Mouse (Mus musculus) ovary, postnatal 36 days (tissue): ENCODE data around the gene Car6.

ENCODE experiments used
- DNase-seq: peaks from one replicate; pipeline ENCODE4 v3.0.0; 2022; ENCODE audit warnings: low spot score, mixed read lengths

Car6 gene

DNA sequence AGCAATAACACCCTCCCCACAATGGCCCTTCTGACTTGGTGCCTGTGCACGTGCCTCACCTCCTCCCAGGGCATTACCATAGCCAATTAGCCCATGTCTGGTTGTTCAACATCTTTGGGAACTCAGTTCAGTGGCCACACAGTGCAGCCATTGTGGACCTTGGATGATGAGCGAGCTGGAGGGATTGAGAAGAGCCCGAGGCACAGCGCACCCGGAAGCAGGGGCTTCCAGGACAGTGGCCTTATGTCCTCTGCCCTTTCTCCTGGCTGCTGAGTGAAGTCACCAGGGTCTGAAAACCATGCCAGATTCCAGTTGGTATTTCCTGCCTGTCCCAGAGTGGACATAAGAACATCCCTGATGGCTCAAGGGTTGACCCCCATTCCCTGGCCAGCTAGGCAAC is at the start of gene Car6:
Gene Car6 (minus strand): TSS at position 101 of the 400 bp plus-strand sequence.
- DNase-seq, result no peak

DNA sequence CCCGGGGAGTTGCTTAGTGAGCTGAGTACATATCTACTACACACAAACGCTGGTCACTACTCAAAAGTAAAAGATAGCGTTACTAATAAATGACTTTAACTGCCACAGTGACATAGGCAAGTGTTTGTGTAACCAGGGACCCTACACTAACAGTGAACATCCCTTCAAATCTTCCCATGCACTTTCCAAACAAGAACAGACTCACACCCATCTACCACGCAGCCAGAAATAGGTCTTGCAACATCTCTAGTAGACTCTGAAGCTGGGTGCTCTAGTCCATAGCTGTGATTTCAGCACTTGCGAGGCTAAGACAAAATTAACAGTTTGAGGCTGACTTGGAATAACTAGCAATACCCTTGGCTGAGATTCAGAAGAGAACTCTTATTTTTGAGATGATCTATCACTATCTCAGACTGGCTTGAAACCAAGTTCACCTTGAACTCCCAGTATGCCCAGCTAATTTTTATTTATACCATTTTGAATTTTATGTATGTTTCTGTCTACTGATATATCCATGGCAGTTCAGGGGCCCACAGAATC is 48.7 kb upstream of the Car6 start:
- no peak for DNase-seq

DNA sequence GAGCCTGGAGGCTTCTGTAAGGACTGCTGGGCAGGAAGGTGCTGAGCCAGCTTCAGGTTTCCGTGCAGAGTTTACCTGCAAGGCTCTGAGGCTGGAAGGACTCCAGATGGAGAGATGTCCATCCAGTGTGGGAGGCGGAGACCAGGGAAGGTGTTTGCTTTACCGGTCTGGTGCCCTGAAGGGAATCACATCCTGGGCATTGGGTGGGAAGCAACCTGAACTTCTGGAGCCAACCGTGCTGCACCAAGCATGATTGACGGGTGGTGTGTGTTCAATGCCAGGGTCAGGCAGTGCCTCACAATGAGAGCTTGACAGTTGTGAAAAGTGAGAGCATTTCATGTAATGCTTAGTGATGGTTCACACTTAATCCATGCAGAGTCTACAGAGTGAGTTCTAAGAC is 47.8 kb upstream of the Car6 start:
- DNase-seq, result no peak

DNA sequence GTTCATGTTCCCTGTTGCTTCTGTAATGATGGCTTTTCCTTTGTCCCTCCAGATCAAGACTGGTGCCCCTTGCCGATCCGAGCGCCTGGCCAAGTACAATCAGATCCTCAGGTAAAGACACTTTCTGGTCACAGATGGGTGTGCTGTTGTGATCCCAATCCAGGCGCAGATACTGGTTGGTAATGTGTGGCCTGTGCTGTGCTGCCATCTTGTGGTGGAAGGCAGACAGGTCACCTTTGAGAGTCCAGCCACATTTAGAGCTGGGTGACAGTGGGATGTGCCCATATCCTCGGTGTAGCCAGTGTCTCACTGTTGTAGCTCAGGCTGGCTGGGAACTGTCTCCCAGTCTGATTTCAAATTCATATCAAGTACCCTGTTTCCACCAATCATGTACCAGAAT is 46.9 kb upstream of the Car6 start:
- peak; percentile 59 for DNase-seq

DNA sequence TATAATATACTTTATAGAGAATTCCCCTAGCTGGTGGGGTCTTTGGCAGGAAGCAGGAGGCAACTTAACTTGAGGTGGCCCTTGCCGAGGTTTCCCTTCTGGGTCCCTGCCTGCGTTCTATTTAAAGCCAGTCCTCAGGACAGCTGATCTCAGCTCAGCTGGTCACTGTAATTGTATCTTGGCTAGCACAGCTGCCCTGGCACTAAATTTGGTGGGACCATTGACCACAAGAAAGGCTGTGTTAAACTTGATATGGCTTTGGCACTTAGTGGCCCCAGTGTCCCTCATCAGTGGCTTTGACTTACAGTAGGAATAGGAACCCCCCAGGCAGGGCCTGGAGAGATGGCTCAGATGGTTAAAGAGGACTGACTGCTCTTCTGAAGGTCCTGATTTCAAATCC is 44.7 kb upstream of the Car6 start:
- DNase-seq, result no peak

DNA sequence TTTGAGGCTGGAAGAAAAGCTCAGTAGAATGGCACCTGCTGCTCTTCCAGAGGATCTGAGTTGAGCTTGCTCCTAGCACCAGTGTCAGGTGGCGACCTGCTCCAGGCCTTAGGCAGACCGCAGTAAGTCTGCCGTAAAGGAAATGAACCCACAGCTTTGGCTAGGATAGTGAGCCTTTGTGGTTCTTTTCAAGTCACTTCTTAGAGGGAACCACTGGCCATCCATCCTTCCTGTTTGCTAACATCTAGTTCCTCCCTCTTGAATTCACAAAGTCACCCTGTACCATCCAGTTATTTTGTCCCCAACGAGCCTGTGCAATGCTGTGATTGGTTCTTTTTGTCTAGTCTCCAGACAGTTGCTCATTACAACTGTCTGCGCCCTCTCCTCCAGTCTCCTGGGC is 41.6 kb upstream of the Car6 start:
- no peak for DNase-seq

DNA sequence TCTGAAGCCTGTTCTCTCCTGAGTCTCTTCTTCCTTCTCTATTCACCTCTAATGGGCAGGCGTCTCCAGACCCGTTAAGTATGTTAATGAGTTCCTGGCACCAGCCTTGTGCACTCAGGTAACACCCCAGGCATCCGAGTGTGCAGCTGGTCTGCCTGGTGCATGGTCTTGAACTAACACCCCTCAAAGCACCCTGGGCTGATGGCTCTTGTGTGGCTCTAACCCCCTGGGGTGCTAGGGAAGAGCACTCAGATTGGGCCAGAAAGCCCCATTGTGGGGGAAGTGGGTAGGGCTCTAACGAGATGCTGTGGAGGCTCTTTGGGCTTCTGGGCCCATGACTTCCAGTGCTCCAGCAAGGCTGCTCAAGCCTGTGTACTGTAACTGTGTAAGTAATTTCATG is 40.6 kb upstream of the Car6 start:
- no peak for DNase-seq

DNA sequence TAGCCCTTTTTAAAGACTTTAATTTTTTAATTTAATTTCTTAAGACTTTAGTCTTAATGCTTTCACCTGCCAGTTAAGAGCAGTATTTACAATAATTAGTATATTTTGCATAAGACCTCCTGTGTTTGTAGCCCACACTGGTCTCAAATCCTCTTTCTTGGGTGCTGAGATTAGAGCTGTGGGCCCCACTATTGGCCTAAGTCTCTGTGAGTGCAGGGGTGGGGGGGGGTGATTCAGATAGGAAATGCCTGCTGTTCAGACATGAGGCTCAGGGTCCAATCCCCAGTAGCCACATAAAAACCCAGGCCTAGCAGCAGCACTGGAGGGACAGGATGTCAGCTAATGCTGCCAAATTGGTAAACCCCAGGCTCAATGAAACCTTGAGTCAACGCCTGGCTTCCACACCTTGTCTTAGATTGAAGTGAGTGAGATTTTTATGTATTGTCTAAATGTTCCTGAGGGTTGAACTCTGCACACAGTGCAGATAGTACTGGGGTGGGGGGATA is 39.3 kb upstream of the Car6 start:
- DNase-seq, result no peak

DNA sequence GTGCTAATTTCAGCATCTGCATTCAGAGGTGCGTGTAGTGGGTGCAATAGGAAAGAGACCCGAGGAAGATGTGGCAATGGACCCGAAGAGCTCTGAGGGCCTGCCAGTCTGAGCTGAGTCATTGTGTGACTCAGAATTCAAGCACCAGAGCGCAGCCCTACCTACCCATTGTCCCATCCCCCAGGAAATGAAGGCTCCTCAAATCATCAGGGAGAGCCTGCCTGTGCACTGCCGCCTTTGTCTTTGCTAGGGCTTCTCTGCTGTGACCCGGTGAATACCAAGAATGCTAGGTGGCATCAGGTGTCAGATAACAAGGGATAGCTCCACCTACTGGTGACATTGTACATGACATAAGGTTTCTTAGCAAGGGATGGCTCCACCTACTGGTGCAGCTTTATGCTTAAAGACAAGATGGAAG is 38.8 kb upstream of the Car6 start:
- DNase-seq, result peak; percentile 51

DNA sequence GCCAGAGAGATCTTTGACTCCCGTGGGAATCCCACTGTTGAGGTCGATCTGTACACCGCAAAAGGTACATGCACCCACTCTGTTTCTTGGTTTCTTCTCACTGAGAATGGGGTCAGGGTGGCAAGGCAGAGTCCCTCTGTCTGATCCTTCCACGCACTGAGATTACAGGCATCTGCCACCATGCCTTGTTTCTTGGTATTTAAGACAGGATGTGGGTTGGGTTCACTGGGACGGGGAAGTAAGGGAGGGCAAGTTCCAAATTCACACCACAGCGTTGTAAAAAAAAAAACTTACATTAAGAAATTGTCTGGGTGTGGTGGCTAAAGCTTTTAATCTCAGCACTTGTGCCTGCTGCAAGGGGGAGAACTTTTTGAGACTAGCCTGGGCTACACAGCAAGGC is 38.4 kb upstream of the Car6 start:
- DNase-seq, result no peak

DNA sequence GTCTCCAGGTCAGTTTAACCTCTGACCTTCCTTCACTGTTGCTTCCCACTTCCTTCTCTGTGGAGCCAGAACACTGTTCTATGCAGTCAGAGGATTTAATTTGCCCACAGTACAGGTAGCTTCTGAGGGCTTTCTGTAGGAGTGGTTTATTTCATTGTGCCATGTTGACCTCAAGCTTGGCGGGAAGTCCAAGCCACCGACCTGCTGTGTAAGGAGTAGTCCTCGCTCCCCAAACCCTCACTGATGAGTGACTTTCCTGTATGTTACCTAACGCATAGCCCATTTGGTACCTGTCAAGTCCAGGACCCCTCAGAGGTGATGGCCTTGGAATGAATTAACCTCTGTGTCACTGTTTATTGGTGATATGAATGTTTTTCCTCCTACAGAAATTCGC is 38.0 kb upstream of the Car6 start:
- no peak for DNase-seq

DNA sequence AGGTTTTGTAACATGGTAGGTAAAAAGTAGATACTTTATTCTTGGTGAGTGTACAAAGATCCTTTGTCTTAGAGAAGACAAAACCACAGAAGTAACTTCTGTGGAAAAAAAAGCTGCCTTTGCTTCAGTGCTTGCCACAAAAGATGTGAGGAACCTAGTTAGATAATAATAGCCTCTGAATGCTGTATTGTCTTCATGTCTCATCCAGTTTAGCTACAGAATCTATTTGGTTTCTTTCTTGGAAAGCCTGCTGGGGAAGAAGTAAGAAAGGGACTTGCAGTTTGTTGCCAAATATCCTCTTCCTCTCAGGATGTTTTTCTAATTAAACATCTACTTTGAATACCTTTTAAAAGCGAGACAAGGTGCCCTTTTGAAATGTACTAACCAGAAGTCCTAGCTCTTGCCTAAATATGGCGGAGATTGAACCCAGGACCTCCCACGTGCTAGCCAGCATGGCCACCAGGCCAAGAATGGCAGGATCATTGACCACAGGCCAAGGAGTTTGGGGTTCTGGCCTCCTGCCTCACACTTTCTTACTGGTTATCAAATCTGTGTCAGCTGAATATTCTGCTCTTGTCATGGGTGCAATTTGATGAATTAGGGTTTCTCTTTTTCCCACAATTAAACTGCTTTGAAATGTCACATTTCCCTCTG is 37.4 kb upstream of the Car6 start:
- no peak for DNase-seq

DNA sequence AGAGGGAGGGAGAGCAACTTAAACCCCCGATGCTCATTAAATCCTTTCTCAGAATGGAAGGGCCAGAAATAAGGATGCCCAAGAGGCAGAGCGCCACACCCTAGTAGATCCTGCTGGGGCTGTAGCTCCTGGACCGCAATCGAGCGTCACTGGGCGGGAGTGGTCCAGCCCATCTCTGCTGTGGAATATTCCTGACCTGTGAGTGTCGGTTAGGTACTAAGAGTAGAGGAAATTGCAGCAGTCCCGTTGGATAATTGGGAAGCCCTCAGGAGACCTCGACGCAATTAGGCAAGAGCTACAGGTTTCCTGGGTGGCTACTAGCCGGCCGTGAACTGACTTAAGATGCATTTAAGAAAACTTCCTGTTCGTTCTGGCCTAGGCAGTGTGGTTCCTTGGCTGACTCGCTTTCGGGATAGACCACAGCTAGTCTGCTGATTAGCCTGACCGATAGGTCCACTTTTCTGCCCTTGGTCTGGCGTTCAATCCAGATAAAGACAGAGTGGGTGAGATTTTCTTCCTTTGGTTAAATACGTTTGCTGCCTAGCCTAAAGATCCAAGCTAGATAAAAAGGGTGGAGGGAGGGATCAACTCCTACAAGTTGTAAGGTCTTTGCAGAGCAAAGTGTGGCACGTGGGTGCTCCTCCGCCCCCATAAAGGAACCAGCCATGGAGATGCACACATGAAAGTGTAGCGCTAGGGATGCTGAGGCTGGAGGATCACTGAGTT is 36.7 kb upstream of the Car6 start:
- DNase-seq, result no peak

DNA sequence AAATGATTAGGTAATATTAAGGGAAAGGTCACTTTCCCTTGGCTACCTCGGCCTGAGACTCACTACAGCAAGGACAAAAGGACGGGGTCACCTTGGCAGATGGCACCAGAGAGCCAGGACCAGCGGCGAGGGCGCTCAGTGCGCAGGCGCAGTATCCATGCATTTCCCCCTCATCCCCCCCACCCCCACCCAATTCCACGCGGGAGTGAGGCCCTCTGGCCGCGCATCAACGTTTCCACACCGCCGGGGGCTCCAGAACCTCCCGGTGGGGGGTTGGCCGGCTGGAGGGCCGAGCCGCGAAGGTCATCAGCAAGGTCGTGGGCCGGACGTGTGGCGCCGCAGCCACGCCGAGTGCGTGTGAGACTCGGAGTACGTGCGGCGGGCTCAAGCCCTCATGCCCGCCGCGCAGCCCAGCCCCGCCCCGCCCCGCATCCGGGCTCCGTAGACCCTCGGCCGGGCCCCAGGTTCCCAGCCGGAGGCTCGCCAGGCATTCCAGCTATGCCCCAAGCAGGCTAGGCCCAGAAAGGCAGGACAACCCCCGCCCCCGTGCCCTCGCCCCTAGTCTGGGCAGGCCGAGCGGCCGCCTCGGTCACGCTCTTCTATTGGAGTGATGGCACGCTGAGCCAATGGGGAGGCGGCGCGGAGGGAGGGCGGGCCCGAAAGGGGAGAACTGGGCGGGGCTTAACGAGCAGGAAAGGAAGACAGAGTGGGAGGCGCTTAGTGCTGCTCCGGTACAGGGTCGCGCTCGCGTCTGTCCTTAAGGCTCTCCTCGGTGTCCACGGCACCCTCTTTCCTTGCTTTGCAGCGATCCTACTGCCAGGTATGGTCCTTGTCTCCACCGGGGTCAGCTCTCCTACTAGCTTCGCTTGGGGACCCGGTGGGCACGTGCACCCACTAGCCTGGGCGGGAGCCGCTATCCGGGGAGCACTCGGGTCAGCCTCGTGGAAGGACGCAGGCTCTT is 35.7 kb upstream of the Car6 start, which contains the start of gene Eno1:
Gene Eno1 (plus strand): TSS at position 201 of the 961 bp plus-strand sequence.
- peak; percentile 96 for DNase-seq

DNA sequence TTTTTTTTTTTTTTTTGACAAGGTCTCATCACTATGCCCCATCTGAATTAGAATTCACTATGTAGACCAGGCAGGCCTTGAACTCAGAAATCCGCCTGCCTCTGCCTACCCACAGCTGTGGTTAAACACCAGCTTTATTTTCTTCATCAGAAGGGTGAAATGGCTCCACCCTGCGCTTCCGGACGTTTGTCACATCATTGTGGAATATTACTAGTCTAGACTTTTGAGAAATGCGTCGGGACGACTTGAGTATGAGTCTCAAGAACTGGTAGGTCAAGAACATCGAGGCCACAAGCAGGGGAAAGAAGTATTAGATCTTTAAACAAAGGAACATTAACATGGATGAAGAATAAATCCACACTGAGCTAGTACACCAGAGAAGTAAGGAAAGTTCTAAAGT is 34.9 kb upstream of the Car6 start:
- DNase-seq, result no peak

DNA sequence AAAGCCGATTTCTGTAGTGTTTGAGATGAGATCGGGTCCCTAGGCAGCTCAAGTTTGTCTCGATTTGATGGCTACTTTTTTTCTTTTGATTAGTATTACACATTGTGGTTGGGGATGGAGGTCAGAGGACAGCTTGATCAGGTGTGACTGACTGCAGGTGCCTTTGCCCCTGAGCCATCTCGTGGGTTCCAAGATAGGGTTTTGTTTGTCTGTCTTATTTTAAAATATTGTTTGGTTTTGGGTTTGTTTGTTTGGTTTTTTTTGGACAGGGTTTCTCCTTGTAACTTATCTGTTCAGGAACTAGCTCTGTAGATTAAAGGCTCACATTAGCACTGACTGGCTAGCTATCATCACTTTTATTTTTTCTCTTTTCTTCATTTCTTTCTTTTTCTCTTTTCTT is 34.5 kb upstream of the Car6 start:
- DNase-seq, result no peak

DNA sequence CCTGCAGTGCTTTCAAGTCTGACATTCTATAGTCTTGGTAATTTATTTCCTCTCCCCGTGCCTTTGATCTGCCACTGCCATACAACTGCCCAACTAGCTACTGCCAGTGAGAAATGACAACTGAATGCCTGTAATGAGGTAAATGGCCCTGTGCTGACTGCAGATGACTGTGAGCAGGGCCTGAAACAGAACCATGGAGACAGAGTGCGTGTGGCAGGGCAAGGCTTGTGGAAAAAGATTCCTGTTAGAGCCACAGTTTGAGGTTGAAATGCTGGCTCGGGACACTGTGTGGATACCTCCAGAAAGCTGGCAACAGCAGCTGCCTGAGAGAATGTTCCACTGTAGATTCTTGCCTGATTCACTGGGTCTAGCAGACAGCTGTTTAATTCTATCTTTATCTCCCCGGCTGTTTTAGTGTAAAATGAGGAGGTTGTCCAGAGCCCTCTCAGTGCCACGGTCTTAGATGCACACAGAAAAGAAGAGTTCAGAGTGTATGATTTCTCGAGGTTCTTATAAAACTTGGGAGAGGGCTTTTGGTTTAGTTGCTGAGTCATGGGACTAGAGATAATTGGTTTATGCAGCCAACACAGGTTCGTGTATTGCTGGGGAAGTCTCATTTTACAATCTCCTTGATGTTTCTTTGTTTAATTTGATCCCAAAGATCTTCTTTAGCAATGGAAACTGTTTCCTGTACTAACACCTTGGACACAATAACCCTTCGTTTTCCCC is 33.6 kb upstream of the Car6 start:
- no peak for DNase-seq

DNA sequence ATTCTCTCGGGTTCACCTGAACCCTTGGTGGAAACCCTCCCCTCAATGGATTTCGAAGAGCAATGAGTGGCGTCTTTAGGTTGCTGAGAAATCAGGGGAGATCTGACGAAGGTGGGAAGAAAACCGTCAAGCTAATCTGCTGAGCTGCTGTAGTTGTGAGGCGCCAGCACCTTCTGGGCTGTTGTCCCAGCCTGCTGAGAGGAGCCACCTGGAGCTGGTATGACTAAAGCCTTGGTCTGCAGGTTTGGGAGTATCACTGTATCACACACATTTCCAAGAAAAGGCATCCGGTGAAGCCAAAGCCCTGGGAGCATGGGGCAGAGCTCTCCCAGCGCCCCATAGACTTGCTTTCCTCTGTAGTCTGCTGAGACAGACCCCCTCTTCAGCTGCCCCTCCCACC is 30.7 kb upstream of the Car6 start:
- no peak for DNase-seq

DNA sequence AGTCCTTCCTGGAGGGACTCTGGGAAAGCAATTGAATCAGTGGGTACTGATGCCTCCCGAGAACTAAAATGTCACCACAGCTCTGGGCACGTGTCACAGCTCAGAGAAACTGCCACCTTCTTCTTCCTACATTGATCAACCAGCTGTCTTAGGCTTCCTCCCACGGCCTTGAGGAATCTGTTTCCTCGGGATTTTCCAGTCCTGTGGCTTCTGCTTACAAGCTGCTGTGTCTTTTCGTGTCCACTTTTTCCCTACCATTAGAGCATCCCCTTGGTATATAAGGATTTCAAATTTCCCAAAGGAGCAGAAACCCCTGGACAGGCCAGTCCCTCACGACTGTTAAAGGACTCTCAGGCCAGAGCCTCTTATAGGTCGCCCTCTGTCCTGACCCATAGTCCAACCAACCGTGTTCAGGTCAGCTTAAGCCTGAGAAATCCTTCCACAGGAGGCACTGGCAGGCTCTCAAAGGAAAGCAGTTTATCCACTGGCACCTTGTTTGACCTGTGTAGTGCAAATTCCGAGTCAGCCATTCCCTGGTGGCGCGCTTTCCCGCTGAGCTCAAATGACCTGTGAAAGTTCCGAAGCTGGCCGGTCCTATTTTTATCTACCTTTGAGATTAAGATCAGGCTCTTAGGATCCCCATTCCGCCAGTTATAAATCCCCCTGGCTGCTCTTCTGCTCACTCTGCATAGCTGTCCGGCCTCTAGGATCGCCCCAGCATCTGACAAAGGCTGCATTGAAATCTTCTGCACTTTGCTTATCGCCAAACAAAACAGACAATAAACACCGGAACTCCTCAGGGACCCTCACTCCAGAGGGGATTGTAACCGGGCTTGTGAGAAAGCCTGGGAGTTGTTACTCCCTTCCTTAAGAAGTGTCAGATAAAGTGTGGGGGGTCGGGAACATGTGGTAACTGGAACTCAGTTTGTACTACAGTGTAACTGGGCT is 29.6 kb upstream of the Car6 start:
- DNase-seq, result no peak

DNA sequence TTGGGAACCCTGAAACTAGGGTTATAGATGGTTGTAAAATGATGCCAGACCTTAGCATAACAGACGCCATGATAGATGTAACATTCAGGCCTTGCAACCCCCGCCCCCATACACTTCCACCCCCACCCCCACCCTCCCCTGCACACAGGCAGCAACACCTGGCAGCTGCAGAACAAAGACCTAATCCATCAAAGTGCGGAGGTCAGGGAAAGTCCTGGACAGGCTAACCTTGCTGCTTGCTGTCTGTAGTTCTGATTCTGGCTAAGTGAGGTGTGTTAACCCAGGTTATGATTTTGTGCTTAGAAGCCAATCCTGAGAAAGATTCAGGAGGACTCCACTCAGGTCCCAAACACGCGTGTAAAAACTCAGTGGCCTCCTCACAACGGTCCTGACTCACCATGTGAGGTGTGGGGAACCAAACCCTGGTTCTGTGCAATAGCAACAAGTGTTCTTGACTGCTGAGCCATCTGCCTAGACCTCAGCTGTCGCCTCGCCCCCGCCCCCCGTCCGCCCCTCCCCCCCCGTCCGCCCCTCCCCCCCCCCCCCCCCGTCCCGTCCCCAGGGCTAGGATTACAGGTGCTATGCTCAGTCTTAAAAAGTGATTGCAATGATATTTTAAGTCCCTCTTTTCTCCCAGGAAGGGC is 28.7 kb upstream of the Car6 start:
- no peak for DNase-seq
